Mouse (Mus musculus): ENCODE measurements at regions not wholly inside any gene's neighbourhood (a gene's known extent, or its start where the extent isn't known, plus 50 kb on each side); places are given as distances from the start of the nearest gene placed in this dataset.

DNA sequence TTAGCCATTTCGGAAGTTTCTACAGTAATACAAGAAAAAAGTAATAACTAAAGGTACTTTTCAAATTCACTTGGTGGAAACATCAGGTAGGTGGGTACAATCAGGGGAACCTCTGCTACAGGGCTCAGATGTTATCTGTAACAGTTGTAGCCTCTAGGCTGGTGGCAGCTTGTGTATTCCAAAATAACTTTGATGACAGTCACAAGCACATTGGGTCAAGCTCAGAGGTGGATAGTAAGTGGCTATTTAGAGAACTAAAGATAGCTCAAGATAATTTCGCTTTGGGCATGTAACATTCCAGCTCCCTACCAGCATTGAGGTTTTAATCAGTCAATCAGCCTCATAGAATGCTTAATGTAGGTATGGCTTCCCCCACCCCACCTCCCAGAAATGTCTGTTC, 121.7 kb upstream of the Adra1d start:
- intact Hi-C loops (cut with DNase I), result no loop called here

GRCm38 (mm10) chr2:131678484-131678883, 116.4 kb upstream of the Adra1d start:
- intact Hi-C loops (cut with DNase I), result no loop called here
- no peak for DNase-seq

More for the DNA sequence above, 121.7 kb upstream of the Adra1d start:
- no peak for DNase-seq

- intact Hi-C loops (cut with DNase I), result no loop called here
- DNase-seq, result no peak
Measured at GRCm38 (mm10) chr2:131676736-131677135, 114.7 kb upstream of the Adra1d start.

- DNase-seq, result no peak
- intact Hi-C loops (cut with DNase I), result loop anchor here (5.0 kb wide), 1 partner anchor 128 kb away; no protein-coding TSS in a partner anchor
Measured at GRCm38 (mm10) chr2:131674872-131675271, 112.8 kb upstream of the Adra1d start.

- no peak for DNase-seq
- intact Hi-C loops (cut with DNase I), result loop anchor here (5.0 kb wide), 1 partner anchor 126 kb away; no protein-coding TSS in a partner anchor
Measured at GRCm38 (mm10) chr2:131673351-131673750, 111.3 kb upstream of the Adra1d start.

GRCm38 (mm10) chr2:131672646-131673045, 110.6 kb upstream of the Adra1d start:
- intact Hi-C loops (cut with DNase I), result loop anchor here (5.0 kb wide), 1 partner anchor 125 kb away; no protein-coding TSS in a partner anchor
- no peak for DNase-seq

- intact Hi-C loops (cut with DNase I), result loop anchor here (5.0 kb wide), 1 partner anchor 125 kb away; no protein-coding TSS in a partner anchor
- no peak for DNase-seq
Measured at GRCm38 (mm10) chr2:131672223-131672622, 110.1 kb upstream of the Adra1d start.

DNA sequence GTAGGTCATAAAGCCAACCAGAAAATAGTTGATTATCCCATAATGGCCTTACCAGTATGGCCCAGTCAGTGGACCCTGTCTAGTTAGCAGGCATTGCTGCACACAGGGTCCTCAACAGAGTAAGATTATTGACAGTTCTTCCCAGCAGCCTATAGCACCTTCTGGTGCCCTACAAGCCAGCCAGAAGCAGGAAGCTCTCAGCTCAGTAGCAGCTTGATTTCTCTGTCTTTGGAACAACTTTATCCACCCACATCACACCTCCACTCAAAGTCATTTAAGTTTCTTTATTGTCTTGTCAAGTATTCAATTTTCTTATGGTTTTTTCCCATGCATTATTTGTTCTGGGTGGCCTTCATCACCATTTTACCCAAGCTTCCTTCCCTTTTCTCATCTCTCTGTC, 108.8 kb upstream of the Adra1d start:
- DNase-seq, result no peak
- intact Hi-C loops (cut with DNase I), result loop anchor here (5.0 kb wide), 1 partner anchor 124 kb away; no protein-coding TSS in a partner anchor

- intact Hi-C loops (cut with DNase I), result no loop called here
- no peak for DNase-seq
Measured at GRCm38 (mm10) chr2:131667874-131668273, 105.8 kb upstream of the Adra1d start.

GRCm38 (mm10) chr2:131666841-131667364, 104.8 kb upstream of the Adra1d start:
- intact Hi-C loops (cut with DNase I), result no loop called here
- no peak for DNase-seq

- intact Hi-C loops (cut with DNase I), result no loop called here
- no peak for DNase-seq
Measured at GRCm38 (mm10) chr2:131664575-131664974, 102.5 kb upstream of the Adra1d start.

DNA sequence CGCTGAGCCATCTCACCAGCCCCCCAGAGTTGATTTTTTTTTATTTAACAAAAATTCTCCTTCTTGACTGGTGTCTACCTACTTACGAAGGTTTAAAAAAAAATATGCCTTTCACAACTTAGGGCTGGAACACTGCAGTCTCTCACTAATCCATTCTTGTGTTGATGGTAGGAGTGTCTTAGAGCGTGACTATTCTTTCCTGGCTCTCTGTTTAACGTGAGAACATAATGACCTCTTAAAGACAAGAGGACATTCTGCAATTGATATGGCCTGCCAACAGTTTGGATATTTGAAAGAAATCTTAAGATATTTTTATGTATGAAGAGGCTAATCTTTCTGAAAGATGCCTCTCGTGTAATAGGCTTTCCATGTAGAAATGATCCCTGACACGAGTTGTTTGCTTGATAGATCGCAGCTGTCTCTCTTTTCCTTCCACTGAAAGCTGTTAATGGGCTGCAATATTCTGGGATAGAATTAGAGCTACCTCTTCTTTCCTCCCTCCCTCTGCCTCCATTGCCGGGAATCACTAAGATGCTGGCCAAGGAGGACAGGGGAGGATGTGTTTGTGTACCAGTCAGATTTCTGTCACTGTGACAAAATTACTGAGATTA, 101.2 kb upstream of the Adra1d start:
- intact Hi-C loops (cut with DNase I), result no loop called here
- no peak for DNase-seq

GRCm38 (mm10) chr2:131652197-131652596, 90.1 kb upstream of the Adra1d start:
- intact Hi-C loops (cut with DNase I), result no loop called here
- DNase-seq, result peak; percentile 39 to 60

DNA sequence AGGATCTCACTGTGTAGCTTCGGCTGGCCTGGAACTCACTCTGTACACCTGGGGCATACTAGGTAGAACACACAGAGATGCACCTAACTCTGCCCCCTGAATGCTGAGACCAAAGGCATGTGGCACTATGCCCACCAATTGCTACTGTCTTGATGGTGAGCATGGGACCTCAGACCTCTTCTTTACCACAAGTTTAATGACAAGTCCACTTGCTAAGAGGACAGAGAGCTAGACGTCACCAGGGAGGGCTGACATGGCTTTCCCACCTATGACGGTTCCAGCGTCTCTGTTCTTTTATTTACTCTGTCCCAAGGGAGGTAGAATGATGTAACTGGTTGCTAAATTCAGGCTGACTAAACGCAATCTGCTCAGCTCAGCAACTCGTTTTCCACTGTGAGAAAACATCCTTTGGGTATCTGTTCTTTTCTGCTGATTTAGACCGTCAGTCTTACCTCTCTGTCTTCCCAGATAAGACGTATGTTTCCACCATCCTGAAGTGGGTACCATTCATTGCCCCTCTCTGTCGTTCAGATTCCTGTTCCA, 88.6 kb upstream of the Adra1d start:
- DNase-seq, result no peak
- intact Hi-C loops (cut with DNase I), result no loop called here

DNA sequence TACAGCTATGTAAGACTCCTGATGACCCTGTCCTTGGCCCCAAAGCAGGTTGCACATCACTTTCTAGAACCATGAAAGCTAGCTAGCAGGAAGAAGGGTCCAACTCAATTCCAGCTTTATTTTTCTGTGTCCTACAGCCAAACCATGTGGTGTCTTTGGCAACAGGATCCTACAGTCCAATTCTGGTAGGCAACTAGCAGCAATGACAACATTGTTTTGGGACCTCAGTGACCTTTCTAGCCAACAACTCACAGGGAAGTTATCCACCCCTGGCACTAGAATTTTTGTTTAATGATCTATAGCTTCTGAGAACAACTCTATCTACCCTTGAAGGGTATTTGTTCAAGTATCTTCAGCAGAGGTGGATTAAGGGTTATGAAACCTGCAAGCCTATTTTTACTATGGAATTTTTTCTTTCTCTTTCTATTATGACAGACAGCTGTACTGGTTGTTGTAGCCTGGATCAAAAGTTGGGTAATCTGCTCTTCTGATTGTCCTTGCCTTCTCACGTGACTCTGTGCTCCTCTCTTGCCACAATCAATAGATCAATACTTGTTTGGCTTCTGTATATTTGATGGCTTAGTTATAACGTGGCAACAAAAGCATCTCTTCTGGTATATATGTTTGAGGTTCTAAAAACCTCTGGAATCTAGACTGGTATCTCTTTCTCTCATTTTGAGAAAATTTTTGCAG, 82.2 kb upstream of the Adra1d start:
- DNase-seq, result no peak
- intact Hi-C loops (cut with DNase I), result no loop called here

GRCm38 (mm10) chr2:131642456-131642855, 80.4 kb upstream of the Adra1d start:
- no peak for DNase-seq

GRCm38 (mm10) chr2:131638996-131639605, 77.0 kb upstream of the Adra1d start:
- no peak for DNase-seq
- intact Hi-C loops (cut with DNase I), result no loop called here

More at GRCm38 (mm10) chr2:131642456-131642855, 80.4 kb upstream of the Adra1d start:
- intact Hi-C loops (cut with DNase I), result no loop called here

DNA sequence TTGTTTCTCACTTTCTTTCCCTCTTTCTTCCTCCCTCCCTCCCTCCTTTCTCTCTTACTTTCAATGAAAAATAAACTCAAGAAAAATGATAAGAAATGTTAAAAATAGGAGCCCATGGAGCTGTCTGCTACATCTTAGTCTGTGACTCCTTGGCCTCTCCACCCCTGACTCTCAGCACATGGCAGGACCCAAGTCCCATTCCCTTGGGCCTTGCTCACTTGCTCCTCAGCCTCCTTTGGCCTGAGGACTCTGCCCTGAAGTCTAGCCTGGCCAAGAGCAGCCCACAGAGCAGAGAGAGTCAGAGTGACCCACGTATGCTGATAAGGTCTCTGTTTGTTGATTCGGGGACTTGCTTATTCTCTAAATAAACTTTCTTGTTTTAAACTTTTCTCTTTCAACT, 73.7 kb upstream of the Adra1d start:
- no peak for DNase-seq
- intact Hi-C loops (cut with DNase I), result no loop called here

DNA sequence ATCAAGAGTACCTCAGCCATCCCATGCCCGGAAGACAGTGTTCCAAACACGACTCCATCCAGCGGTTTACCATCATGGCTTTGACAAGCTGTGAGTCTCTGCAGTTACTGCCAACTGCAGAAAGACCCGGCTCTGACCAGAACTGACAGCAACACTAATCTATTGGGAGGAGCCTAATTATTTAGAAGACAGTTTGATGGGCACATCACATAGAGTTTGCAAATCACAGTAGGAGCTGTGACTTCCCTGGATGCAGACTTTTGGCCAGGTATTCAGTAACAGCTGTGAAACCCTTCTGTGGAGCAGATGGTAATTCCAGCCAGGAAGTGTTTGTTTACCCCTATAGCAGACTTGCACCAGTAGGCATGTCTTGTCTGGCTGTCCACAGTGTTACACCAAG, 55.8 kb upstream of the Adra1d start:
- DNase-seq, result no peak
- intact Hi-C loops (cut with DNase I), result no loop called here

DNA sequence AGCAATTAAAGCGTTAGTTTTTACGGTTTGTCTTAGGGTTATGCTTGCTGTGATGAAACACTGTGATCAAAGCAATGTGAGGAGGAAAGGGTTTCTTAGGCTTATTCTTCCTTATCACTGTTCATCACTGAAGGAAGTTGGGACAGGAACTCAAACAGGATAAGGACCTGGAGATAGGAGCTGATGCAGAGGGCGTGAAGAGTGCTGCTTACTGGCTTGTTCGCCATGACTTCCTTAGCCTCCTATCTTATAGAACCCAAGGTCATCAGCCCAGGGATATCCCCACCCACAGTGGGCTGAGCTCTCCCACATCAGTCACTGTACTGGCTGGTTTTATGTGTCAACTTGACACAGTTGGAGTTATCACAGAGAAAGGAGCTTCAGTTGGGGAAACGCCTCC, 50.4 kb upstream of the Adra1d start:
- intact Hi-C loops (cut with DNase I), result no loop called here
- no peak for DNase-seq

Data from gastrocnemius, postnatal 36 days (tissue).